Mouse (Mus musculus) frontal cortex, adult (tissue): ENCODE results near the gene Sptbn1.

Experiments used
- ATAC-seq: cut with Nextera tagmentation; 2 replicates; pipeline ENCODE4 v1.9.2; 2017; ENCODE audit warnings: mild to moderate bottlenecking, moderate library complexity, mixed read lengths; ENCODE audit not compliant: low TSS enrichment

The Sptbn1 gene

DNA sequence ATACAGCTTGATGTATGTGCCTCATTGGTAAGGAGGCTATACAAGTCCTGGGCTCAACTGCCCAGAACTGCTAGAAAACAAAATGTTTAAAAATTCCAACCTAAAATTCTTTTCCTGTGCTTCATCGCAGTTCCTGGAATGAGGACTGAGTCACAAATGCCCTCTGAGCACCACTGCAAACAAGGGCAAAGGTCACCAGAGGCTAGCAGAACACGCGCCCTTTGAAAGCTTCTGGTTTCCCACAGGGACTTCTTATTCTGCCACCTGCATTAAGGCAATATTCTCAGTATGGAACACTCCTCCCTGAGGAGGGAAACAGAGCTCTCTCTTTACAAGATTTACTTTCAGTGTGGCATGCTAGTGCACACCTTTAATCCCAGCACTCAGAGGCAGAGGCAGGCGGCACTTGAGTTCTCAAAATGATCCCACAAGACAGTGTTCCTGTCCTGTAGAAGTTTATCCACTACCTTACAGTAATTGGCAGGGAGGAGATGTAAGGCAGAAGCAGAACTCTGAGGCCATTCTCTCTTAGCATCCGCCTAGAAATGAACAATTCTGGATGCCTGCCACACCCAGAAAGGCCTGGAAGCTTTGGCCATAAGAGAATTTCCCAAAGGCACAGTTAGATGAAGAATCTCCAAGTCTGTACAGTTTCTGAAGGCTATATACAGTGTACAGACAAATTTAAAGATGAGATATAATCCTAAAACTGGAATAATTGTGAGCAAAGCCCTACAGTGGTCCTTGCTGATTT is 56.1 kb downstream of the Sptbn1 start:
- ATAC-seq: no peak

- 0 out of 2 replicates have a peak, but pooled peaks have one; percentile 42 for ATAC-seq
Measured at GRCm38 (mm10) chr11:30211141-30211540, 56.8 kb downstream of the Sptbn1 start.

GRCm38 (mm10) chr11:30210100-30210811 is 57.7 kb downstream of the Sptbn1 start:
- no peak for ATAC-seq

DNA sequence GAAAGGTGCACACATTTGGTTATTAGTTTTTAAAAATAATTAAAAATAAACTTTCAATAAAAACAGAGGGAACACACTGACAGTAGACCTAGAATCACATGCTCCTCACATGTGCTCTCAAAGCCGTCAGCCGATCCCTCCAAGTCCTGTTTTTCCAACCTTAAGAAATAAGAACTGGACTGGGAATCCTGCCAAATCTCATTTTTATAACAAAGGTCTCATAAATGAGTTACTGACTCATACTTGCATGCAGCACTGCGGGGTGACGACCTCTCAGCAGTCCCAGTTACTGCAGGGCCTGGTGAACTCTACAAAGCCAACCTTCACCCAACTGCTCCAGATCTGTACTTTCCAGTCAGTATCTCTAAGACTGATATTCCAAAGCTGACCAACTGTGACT is 58.5 kb downstream of the Sptbn1 start:
- no peak for ATAC-seq

GRCm38 (mm10) chr11:30204398-30204797 is 63.6 kb downstream of the Sptbn1 start:
- no peak for ATAC-seq

GRCm38 (mm10) chr11:30200391-30200790 is 67.6 kb downstream of the Sptbn1 start:
- no peak for ATAC-seq

DNA sequence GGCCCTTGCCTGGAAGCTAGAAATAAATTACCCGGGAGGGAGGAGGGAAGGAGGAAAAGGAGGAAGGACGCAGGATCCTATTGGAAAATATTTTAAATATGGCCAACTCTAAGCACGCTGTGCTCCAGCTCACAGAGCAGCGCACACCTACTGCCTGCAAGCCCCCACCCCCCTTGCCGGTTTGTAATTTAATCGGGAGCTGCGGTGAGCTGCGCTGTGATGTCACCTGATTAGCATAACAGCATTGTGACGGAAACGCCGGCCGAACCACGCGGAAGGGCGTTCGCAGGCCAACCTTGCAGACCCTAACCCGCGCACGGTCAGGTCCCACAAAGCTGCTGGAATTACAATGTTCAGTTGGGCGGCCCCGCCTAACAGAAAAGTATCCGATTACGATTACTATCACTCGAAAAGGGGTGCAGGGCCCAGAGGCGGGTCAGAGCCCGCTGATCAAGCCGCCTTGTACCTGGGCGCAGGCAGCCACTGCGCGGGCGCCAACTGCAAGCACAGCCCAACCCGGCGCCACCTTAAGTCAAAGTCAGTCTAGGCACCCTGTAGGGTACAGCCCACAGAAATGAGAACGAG is 69.8 kb downstream of the Sptbn1 start:
- peak; percentile 77 for ATAC-seq

DNA sequence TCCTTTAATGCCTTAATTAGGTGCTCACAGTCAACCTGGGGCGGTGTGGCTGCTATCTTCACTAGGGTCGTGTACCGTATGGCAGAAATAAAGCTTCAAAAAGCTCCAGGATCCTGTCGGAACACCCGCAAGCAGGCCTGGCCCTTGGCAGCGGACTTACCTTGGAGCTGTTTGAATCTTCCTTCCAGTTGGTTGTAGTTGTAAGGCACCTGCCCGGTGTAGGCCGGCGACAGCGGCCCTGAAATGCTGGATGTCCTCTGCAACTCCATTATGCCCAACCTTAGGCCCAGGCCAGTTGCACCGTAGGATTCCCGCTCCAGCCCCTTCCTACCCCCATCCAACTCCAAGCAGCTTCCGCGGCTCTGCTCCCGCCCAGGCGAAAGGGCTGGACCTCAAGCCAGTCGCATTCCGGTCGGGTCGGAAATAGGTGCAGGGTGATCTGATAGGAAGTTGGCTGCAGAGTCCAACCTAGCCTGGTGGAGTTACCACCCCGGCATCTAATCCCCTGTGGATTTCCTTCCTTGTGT is 70.3 kb downstream of the Sptbn1 start:
- ATAC-seq: peak; percentile 8; the same call in 1 of the 2 replicates

GRCm38 (mm10) chr11:30196368-30197070 is 71.5 kb downstream of the Sptbn1 start:
- ATAC-seq: no peak

DNA sequence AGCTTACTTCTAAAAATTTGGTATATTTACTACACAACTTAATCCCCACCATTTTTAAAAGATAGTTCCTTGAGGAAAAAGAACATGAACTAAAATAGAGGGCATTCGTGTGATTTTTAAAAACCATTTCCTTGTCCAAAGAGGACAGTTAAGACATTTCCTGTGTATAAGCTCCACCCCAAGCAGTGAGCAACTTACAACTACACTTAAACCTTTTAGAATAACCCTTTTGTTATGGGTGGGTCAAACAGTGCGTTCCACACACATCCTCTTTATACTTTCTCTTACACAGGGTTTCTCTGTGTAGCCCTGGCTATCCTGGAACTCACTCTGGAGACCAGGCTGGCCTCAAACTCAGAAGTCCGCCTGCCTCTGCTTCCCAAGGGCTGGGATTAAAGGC is 72.2 kb downstream of the Sptbn1 start:
- ATAC-seq: no peak

DNA sequence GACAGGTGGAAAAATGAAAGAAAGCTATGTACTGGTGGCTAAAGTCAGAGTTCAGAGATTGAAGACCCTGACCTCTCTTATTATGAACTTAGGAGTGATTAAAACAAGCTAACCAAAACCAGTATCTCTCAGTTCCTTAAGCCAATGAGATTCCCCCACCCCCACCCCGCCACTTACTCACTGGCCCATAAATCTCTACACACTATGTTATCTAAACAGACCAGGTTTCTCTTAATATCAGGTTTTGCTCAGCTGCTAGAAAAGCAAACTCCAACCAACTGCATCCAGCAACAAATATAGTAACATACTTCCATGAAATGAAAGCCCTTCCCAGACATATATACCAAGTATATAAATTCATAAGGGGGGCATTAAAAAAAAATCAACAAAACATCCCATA is 73.2 kb downstream of the Sptbn1 start:
- ATAC-seq: no peak

GRCm38 (mm10) chr11:30190959-30191358 is 77.0 kb downstream of the Sptbn1 start:
- ATAC-seq: no peak

DNA sequence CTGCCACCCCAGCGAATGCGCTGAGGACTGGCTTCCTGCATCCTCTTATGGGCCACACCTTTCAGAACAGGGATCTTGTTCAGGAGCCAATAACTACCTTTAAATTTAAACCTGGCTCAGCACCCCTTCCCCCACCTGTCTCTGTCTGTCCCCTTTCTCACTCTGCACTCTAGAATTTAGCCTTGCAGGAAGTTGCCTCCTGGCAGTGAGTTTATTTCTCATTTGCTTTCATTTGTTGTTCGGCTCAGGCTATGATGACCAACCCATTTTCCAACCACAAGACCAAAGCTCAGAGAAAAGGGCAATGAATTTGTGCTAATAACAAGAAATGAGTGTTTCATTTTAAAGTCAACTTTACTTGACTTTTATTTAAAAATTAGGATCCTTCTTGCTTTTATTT is 77.9 kb downstream of the Sptbn1 start:
- no peak for ATAC-seq

GRCm38 (mm10) chr11:30186902-30187470 is 81.0 kb downstream of the Sptbn1 start:
- no peak for ATAC-seq

- no peak for ATAC-seq
Measured at GRCm38 (mm10) chr11:30184527-30184926, 83.4 kb downstream of the Sptbn1 start.

- no peak for ATAC-seq
Measured at GRCm38 (mm10) chr11:30182716-30183411, 85.1 kb downstream of the Sptbn1 start.

DNA sequence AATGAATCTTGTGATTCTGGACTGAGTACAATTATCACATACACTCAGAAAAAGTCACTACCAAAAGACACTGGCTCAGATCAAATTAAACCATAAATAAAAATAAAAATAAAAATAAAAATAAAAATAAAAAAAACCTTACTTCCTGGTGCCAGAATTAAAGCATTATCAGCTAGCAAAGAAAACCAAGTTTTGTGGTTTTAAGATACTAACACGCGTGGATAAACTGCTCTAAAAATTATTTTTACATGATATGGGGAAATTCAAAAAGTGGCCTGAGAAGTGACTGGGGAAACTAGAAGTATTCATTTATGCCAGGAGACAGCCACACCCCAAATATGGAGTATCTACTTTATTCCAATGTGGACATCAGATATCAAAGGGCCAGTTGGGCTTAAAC is 89.8 kb downstream of the Sptbn1 start:
- ATAC-seq: no peak

DNA sequence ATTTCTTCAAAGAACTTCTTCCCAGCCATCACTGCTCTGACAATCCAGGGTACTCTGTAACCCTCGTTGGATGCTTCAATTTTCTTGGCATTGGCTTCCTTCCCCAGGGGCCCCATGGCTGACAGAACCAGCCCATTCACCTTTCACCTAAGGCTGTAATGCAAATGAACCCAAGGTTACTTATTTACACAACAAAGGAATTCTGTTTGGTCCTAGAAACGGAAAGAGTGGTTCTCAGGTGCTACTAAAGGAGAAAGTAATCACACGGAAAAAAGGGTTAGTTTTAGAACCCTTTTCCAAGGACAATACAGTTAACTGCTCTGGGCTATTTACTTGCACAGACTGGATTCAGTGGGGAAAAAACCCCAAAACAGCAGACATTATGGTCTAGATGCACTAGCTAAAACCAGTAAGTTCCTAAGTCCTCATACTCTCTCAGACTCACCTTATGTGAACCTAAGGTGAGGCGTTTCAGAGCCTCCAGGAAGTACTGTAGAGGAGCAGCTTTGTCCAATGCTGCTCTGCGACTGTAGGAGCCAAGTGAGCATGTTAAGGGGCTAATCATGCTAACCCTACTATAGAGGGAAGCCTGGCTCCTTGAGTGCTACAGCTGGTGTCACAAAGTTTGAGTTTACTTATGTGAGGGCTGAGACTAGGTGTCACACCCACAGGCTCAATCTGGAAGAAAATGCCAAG is 90.7 kb downstream of the Sptbn1 start:
- ATAC-seq: peak; percentile 25; the same call in 1 of the 2 replicates

DNA sequence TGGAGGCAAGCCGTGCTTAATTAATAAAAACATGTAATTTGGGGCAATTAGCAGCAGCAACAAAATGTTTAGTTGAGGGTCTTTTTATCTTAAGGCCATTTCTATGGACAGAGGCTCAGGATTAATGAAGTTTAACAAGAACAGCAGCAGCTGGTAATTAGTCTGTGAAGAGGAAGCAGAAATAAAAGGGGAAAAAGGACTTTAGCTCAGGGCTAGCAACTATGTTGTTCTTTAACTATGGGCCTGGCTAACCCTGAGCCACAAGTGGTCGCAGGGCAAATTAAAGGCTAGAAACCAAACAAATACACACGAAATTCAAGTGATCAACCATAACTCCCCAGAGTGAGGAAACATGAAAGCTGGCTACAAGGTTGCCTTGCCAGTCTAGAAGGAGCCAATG is 91.9 kb downstream of the Sptbn1 start:
- no peak for ATAC-seq

DNA sequence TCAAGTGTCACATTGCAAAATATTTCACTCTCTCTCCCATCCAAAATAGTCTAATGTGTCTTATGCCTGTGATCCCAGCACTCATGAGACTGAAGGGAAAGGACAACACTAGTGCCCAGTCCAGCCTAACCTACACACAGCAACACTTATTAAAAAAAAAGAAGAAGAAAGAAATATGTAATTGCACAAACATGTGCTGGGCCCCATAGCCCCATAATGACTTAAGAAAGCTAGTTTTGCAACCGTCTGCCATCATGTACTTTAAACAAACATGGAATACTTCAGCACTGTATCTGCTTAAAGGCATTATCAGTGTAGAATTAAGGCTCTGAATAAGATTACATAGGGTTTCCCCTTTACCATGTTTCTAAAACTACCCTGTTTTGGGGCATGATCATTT is 92.4 kb downstream of the Sptbn1 start:
- no peak for ATAC-seq
